Mouse (Mus musculus): Measurements from ENCODE around the gene Rap1gap. TPM values are rescaled to one million over a fixed set of nuclear protein-coding genes. Genes with fewer than 3 reads are reported as not detected.

Rap1gap gene
- total RNA-seq, 2 experiments from 2014 or later: 31.3 to 48.5 TPM

- peak; percentile 74 for DNase-seq
Measured at GRCm38 (mm10) chr4:137661547-137661946, 3.0 kb upstream of the Rap1gap start.

- DNase-seq: no peak
Measured at GRCm38 (mm10) chr4:137663491-137663890, 1.0 kb upstream of the Rap1gap start.

GRCm38 (mm10) chr4:137664980-137665675, 602 bp downstream of the Rap1gap start:
- peak; percentile 77 for DNase-seq

GRCm38 (mm10) chr4:137665791-137666190, 1.3 kb downstream of the Rap1gap start:
- no peak for DNase-seq

GRCm38 (mm10) chr4:137666283-137666957, 1.9 kb downstream of the Rap1gap start:
- no peak for DNase-seq

- no peak for DNase-seq
Measured at GRCm38 (mm10) chr4:137666958-137667345, 2.4 kb downstream of the Rap1gap start.

- peak; percentile 44 for DNase-seq
Measured at GRCm38 (mm10) chr4:137667747-137668146, 3.2 kb downstream of the Rap1gap start.

GRCm38 (mm10) chr4:137671711-137672500, 7.4 kb downstream of the Rap1gap start:
- DNase-seq: no peak

GRCm38 (mm10) chr4:137675566-137675965, 11.0 kb downstream of the Rap1gap start:
- DNase-seq: no peak

- peak; percentile 89 for DNase-seq
Measured at GRCm38 (mm10) chr4:137676057-137676456, 11.5 kb downstream of the Rap1gap start.

- no peak for DNase-seq
Measured at GRCm38 (mm10) chr4:137676700-137677484, 12.4 kb downstream of the Rap1gap start.

GRCm38 (mm10) chr4:137677906-137678305, 13.4 kb downstream of the Rap1gap start:
- peak; percentile 56 for DNase-seq

GRCm38 (mm10) chr4:137678568-137678967, 14.0 kb downstream of the Rap1gap start:
- DNase-seq: no peak

- DNase-seq: no peak
Measured at GRCm38 (mm10) chr4:137679979-137680550, 15.5 kb downstream of the Rap1gap start.

- no peak for DNase-seq
Measured at GRCm38 (mm10) chr4:137680721-137681120, 16.2 kb downstream of the Rap1gap start.

- DNase-seq: peak; percentile 72
Measured at GRCm38 (mm10) chr4:137681408-137682104, 17.0 kb downstream of the Rap1gap start.

GRCm38 (mm10) chr4:137682961-137683453, 18.5 kb downstream of the Rap1gap start:
- DNase-seq: peak; percentile 70

- no peak for DNase-seq
Measured at GRCm38 (mm10) chr4:137684830-137685343, 20.4 kb downstream of the Rap1gap start.

- no peak for DNase-seq
Measured at GRCm38 (mm10) chr4:137686303-137686702, 21.8 kb downstream of the Rap1gap start.

- no peak for DNase-seq
Measured at GRCm38 (mm10) chr4:137687234-137687825, 22.8 kb downstream of the Rap1gap start.
